In genomic region chr7:125442323-125442722, GRCm38 (mm10) we compare ENCODE assay signal across 25 mouse cellular contexts.
"Had no signal": no experiment of that assay in that cellular context is flagged by ENCODE, and none has a peak within 500 bp of the region (broad histone marks: within the 10 kb centered on the region; RNA-seq: fewer than 3 reads in every experiment).

No protein-coding gene starts in this region.

- H3K4me3 ChIP-seq: heart, adult 2 months; heart, embryonic 13.5 days; heart, embryonic 15.5 days; hindbrain, embryonic 13.5 days; hindbrain, embryonic 15.5 days; kidney, embryonic 15.5 days; limb, embryonic 13.5 days; limb, embryonic 15.5 days had no signal

- H3K27me3 ChIP-seq: heart, embryonic 13.5 days; heart, embryonic 15.5 days; hindbrain, embryonic 13.5 days; hindbrain, embryonic 15.5 days; kidney, embryonic 15.5 days; limb, embryonic 13.5 days; limb, embryonic 15.5 days had no signal

- H3K9ac ChIP-seq: heart, embryonic 13.5 days; heart, embryonic 15.5 days; hindbrain, embryonic 13.5 days; hindbrain, embryonic 15.5 days; kidney, embryonic 15.5 days; limb, embryonic 13.5 days; limb, embryonic 15.5 days had no signal

- DNase-seq: gastrocnemius, postnatal 14 days; gastrocnemius, postnatal 36 days; heart, adult 11 months; heart, adult 2 months; heart, postnatal 14 days; heart, postnatal 36 days; kidney, adult 11 months; kidney, adult 2 months; kidney, adult 9 months; kidney, postnatal 14 days; kidney, postnatal 36 days; layer of hippocampus, adult 9-11 months; layer of hippocampus, postnatal 36 days; left cerebral cortex, postnatal 4 days had no signal

- H3K36me3 ChIP-seq: heart, embryonic 13.5 days; heart, embryonic 15.5 days; hindbrain, embryonic 13.5 days; hindbrain, embryonic 15.5 days; kidney, embryonic 15.5 days; limb, embryonic 13.5 days had no signal

- H3K9me3 ChIP-seq: heart, embryonic 15.5 days; hindbrain, embryonic 13.5 days; hindbrain, embryonic 15.5 days; kidney, embryonic 15.5 days; limb, embryonic 13.5 days; limb, embryonic 15.5 days had no signal

- H3K4me2 ChIP-seq: heart, embryonic 11.5 days; heart, embryonic 13.5 days; heart, embryonic 15.5 days; hindbrain, embryonic 15.5 days; kidney, embryonic 15.5 days; limb, embryonic 13.5 days; limb, embryonic 15.5 days had no signal

- ATAC-seq: hindbrain, postnatal 0 days; intestine, embryonic 16.5 days had no signal

- H3K27ac ChIP-seq: heart, adult 2 months; heart, embryonic 13.5 days; heart, embryonic 15.5 days; hindbrain, embryonic 13.5 days; hindbrain, embryonic 15.5 days; hindbrain, postnatal 0 days; kidney, embryonic 15.5 days; kidney, postnatal 0 days; limb, embryonic 13.5 days; limb, embryonic 15.5 days had no signal
